Mouse (Mus musculus) olfactory bulb, adult 2 months (tissue): ENCODE measurements around the gene Ddost.

Source experiments
- CTCF ChIP-seq: fragments of 200-500 bp; IDR thresholded peaks from 2 replicates; pipeline ENCODE4 v1.5.1; 2012; ENCODE audit warnings: low read depth, mild to moderate bottlenecking, low read length, moderate library complexity; ENCODE audit not compliant: insufficient read depth
- POLR2A ChIP-seq: fragments of 200-500 bp; IDR thresholded peaks from 2 replicates; pipeline ENCODE4 v1.6.1; 2012; ENCODE audit warnings: mild to moderate bottlenecking, low read depth, low read length, moderate library complexity; ENCODE audit not compliant: insufficient read depth

GRCm38 (mm10) chr4:138257116-138257687, 47.3 kb upstream of the Ddost start:
- TF ChIP-seq CTCF (no peak), POLR2A (no peak)
